Mouse (Mus musculus): Measurements from ENCODE around the gene Svep1.

DNA sequence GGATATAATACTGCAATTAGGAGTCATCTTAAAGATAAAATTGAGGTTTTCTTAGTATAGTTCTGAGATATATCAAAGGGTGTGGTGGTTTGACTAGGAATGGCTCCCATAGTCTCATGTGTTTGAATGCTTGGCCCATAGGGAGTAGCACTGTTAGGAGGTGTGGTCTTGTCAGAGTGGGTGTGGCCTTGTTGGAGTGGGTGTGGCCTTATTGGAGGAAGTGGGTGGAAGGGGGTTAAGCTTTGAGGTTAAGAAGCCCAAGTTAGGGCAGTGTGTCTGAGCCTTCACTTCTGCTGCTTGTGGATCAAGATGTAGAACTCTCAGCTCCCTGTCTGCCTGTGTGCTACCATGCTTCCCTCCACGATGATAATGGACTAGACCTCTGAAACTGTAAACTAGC, 143.7 kb downstream of the Svep1 start:
- TF ChIP-seq EP300 (IDR thresholded peaks at IDR 0.05; ENCODE audit: low read depth) (no peak), CTCF (IDR thresholded peaks at IDR 0.05; ENCODE audit: low read depth) (no peak)
